Mouse (Mus musculus): ENCODE results near the gene Olfr1413. TPM values are rescaled to one million over a fixed set of nuclear protein-coding genes. Genes with fewer than 3 reads are reported as not detected.
A peak's percentile ranks its signal among the peaks of the same experiment; 100 is the strongest.

Olfr1413 gene
- polyA plus RNA-seq, 1 experiment, result not detected

GRCm38 (mm10) chr1:92607711-92608110, 36.6 kb downstream of the Olfr1413 start:
- no peak overlapping the region for H3K4me3 ChIP-seq (replicated peaks; ENCODE audit: extremely low read depth, low read depth, low read length)
- WGBS, result 73% methylated on average over 4 of the region's 4 CpGs
- no peak for DNase-seq
- TF ChIP-seq POLR2A (IDR thresholded peaks at IDR 0.05; ENCODE audit: borderline replicate concordance, extremely low read depth, low read depth, low read length) (no peak), CTCF (IDR thresholded peaks at IDR 0.05; ENCODE audit: insufficient read depth, low read length) (no peak)
- no peaks in the 10 kb centered on the region for H3K4me1 ChIP-seq (ENCODE audit: control insufficient read depth, insufficient read depth, low read length)

- DNase-seq, result peak; percentile 28
- 4% methylated on average over 5 of the region's 5 CpGs for WGBS
- Histone ChIP-seq H3K4me3 (replicated peaks; ENCODE audit: extremely low read depth, low read depth, low read length) (no peak overlapping the region), H3K4me1 (ENCODE audit: control insufficient read depth, insufficient read depth, low read length) (no peaks in the 10 kb centered on the region)
- TF ChIP-seq CTCF (IDR thresholded peaks at IDR 0.05; ENCODE audit: insufficient read depth, low read length) (peak; percentile 81), POLR2A (IDR thresholded peaks at IDR 0.05; ENCODE audit: borderline replicate concordance, extremely low read depth, low read depth, low read length) (no peak)
Measured at GRCm38 (mm10) chr1:92611008-92611407, 39.9 kb downstream of the Olfr1413 start.

- TF ChIP-seq POLR2A (IDR thresholded peaks at IDR 0.05; ENCODE audit: borderline replicate concordance, extremely low read depth, low read depth, low read length), result no peak
- no peak for TF ChIP-seq CTCF (IDR thresholded peaks at IDR 0.05; ENCODE audit: insufficient read depth, low read length)
Measured at GRCm38 (mm10) chr1:92613175-92613574, 42.1 kb downstream of the Olfr1413 start.

GRCm38 (mm10) chr1:92614516-92614915, 43.4 kb downstream of the Olfr1413 start:
- TF ChIP-seq POLR2A (IDR thresholded peaks at IDR 0.05; ENCODE audit: borderline replicate concordance, extremely low read depth, low read depth, low read length) (no peak), CTCF (IDR thresholded peaks at IDR 0.05; ENCODE audit: insufficient read depth, low read length) (peak; percentile 19; the same call in 1 of the 2 replicates)
- Histone ChIP-seq H3K4me3 (replicated peaks; ENCODE audit: extremely low read depth, low read depth, low read length) (no peak overlapping the region), H3K4me1 (ENCODE audit: control insufficient read depth, insufficient read depth, low read length) (no peaks in the 10 kb centered on the region)
- 5% methylated on average over 1 of the region's 1 CpGs for WGBS
- no peak for DNase-seq

More at GRCm38 (mm10) chr1:92613175-92613574, 42.1 kb downstream of the Olfr1413 start:
- DNase-seq, result no peak
- Histone ChIP-seq H3K4me1 (ENCODE audit: control insufficient read depth, insufficient read depth, low read length) (no peaks in the 10 kb centered on the region), H3K4me3 (replicated peaks; ENCODE audit: extremely low read depth, low read depth, low read length) (no peak overlapping the region)
- WGBS, result 54% methylated on average over 4 of the region's 4 CpGs

- no peaks in the 10 kb centered on the region for H3K4me1 ChIP-seq (ENCODE audit: control insufficient read depth, insufficient read depth, low read length)
- 67% methylated on average over 1 of the region's 1 CpGs for WGBS
- no peak for TF ChIP-seq CTCF (IDR thresholded peaks at IDR 0.05; ENCODE audit: insufficient read depth, low read length)
- no peak for TF ChIP-seq POLR2A (IDR thresholded peaks at IDR 0.05; ENCODE audit: borderline replicate concordance, extremely low read depth, low read depth, low read length)
- H3K4me3 ChIP-seq (replicated peaks; ENCODE audit: extremely low read depth, low read depth, low read length), result no peak overlapping the region
- DNase-seq, result no peak
Measured at GRCm38 (mm10) chr1:92616046-92616445, 44.9 kb downstream of the Olfr1413 start.

- no peak for DNase-seq
- 70% methylated on average over 2 of the region's 2 CpGs for WGBS
- TF ChIP-seq POLR2A (IDR thresholded peaks at IDR 0.05; ENCODE audit: borderline replicate concordance, extremely low read depth, low read depth, low read length) (no peak), CTCF (IDR thresholded peaks at IDR 0.05; ENCODE audit: insufficient read depth, low read length) (no peak)
- no peaks in the 10 kb centered on the region for H3K4me1 ChIP-seq (ENCODE audit: control insufficient read depth, insufficient read depth, low read length)
- no peak within 1 kb of the TSS for H3K4me3 ChIP-seq (replicated peaks; ENCODE audit: extremely low read depth, low read depth, low read length)
Measured at GRCm38 (mm10) chr1:92617488-92617887, 46.4 kb downstream of the Olfr1413 start, which contains the start of gene Olfr12. TSS of gene Olfr12 (plus strand) at chr1:92617788.

GRCm38 (mm10) chr1:92618360-92618759, 47.2 kb downstream of the Olfr1413 start:
- DNase-seq, result no peak
- WGBS, result 30% methylated on average over 4 of the region's 4 CpGs
- H3K4me1 ChIP-seq (ENCODE audit: control insufficient read depth, insufficient read depth, low read length), result no peaks in the 10 kb centered on the region
- TF ChIP-seq CTCF (IDR thresholded peaks at IDR 0.05; ENCODE audit: insufficient read depth, low read length), result no peak
- no peak for TF ChIP-seq POLR2A (IDR thresholded peaks at IDR 0.05; ENCODE audit: borderline replicate concordance, extremely low read depth, low read depth, low read length)
- no peak overlapping the region for H3K4me3 ChIP-seq (replicated peaks; ENCODE audit: extremely low read depth, low read depth, low read length)

Other genes starting within 250 kb of the Olfr1413 start
- gene Ndufa10, start 97.5 kb upstream of the Olfr1413 start, polyA plus RNA-seq (2012; rRNA removed), result 38.8 and 58.4 TPM in 2 replicates
- not detected in 2 replicates for gene Olfr1416, start 86.2 kb upstream of the Olfr1413 start, polyA plus RNA-seq (2012; rRNA removed)
- not detected in 2 replicates for gene Olfr1415, start 75.2 kb upstream of the Olfr1413 start, polyA plus RNA-seq (2012; rRNA removed)
- gene Olfr1414, start 52.7 kb upstream of the Olfr1413 start, polyA plus RNA-seq (2012; rRNA removed), result not detected in 2 replicates
- not detected in 2 replicates for gene Olfr1412, start 14.5 kb downstream of the Olfr1413 start, polyA plus RNA-seq (2012; rRNA removed)
- not detected in 2 replicates for gene Olfr1411, start 23.1 kb downstream of the Olfr1413 start, polyA plus RNA-seq (2012; rRNA removed)
- gene Olfr1410, start 34.5 kb downstream of the Olfr1413 start, polyA plus RNA-seq (2012; rRNA removed), result not detected in 2 replicates
- not detected in 2 replicates for gene Olfr12, start 46.5 kb downstream of the Olfr1413 start, polyA plus RNA-seq (2012; rRNA removed)
- gene Cops9, start 70.7 kb downstream of the Olfr1413 start, polyA plus RNA-seq (2012; rRNA removed), result 73.6 and 107 TPM in 2 replicates
- gene Otos, start 77.5 kb downstream of the Olfr1413 start, polyA plus RNA-seq (2012; rRNA removed), result 0.18 TPM in 1 of 2 replicates, not detected in the other